Mouse (Mus musculus): ENCODE results near the gene Adamts7.

Adamts7 gene

GRCm38 (mm10) chr9:90162926-90163748 is at the start of gene Adamts7:
Gene Adamts7, plus strand, starts transcription at chr9:90163069.
- peak; percentile 55 for DNase-seq (ENCODE audit: low read depth, low spot score)

- DNase-seq (ENCODE audit: low read depth, low spot score), result no peak
These were observed 49.7 kb upstream of the Adamts7 start for GRCm38 (mm10) chr9:90113151-90113550.

- peak; percentile 93 for DNase-seq (ENCODE audit: low read depth, low spot score)
These were observed 49.0 kb upstream of the Adamts7 start for GRCm38 (mm10) chr9:90113651-90114566.

- DNase-seq (ENCODE audit: low read depth, low spot score), result peak; percentile 95
These were observed 48.1 kb upstream of the Adamts7 start, which contains the start of gene Morf4l1 for GRCm38 (mm10) chr9:90114567-90115307. Gene Morf4l1, minus strand, starts transcription at chr9:90114774.

GRCm38 (mm10) chr9:90115308-90115700 is 47.6 kb upstream of the Adamts7 start:
- DNase-seq (ENCODE audit: low read depth, low spot score), result no peak

GRCm38 (mm10) chr9:90117234-90117633 is 45.6 kb upstream of the Adamts7 start:
- no peak for DNase-seq (ENCODE audit: low read depth, low spot score)

- no peak for DNase-seq (ENCODE audit: low read depth, low spot score)
These were observed 40.6 kb upstream of the Adamts7 start for GRCm38 (mm10) chr9:90122246-90122740.

- DNase-seq (ENCODE audit: low read depth, low spot score), result no peak
These were observed 38.6 kb upstream of the Adamts7 start for GRCm38 (mm10) chr9:90124156-90124872.

GRCm38 (mm10) chr9:90124873-90125245 is 38.0 kb upstream of the Adamts7 start:
- DNase-seq (ENCODE audit: low read depth, low spot score), result no peak

- DNase-seq (ENCODE audit: low read depth, low spot score), result no peak
These were observed 37.3 kb upstream of the Adamts7 start for GRCm38 (mm10) chr9:90125416-90126099.

- peak; percentile 79 for DNase-seq (ENCODE audit: low read depth, low spot score)
These were observed 36.4 kb upstream of the Adamts7 start for GRCm38 (mm10) chr9:90126260-90127010.

- DNase-seq (ENCODE audit: low read depth, low spot score), result no peak
These were observed 35.7 kb upstream of the Adamts7 start for GRCm38 (mm10) chr9:90127146-90127545.

- no peak for DNase-seq (ENCODE audit: low read depth, low spot score)
These were observed 34.1 kb upstream of the Adamts7 start for GRCm38 (mm10) chr9:90128636-90129201.

- DNase-seq (ENCODE audit: low read depth, low spot score), result no peak
These were observed 29.1 kb upstream of the Adamts7 start for GRCm38 (mm10) chr9:90133562-90134355.

GRCm38 (mm10) chr9:90135466-90135865 is 27.4 kb upstream of the Adamts7 start:
- no peak for DNase-seq (ENCODE audit: low read depth, low spot score)

- DNase-seq (ENCODE audit: low read depth, low spot score), result no peak
These were observed 26.7 kb upstream of the Adamts7 start for GRCm38 (mm10) chr9:90135963-90136677.

- DNase-seq (ENCODE audit: low read depth, low spot score), result no peak
These were observed 26.2 kb upstream of the Adamts7 start for GRCm38 (mm10) chr9:90136678-90136965.

GRCm38 (mm10) chr9:90145788-90146187 is 17.1 kb upstream of the Adamts7 start:
- no peak for DNase-seq (ENCODE audit: low read depth, low spot score)
